Mouse (Mus musculus): ENCODE data around the gene Trdn. TPM values are rescaled to one million over a fixed set of nuclear protein-coding genes. Genes with fewer than 3 reads are reported as not detected.
A peak's percentile ranks its signal among the peaks of the same experiment; 100 is the strongest.

Gene Trdn
- polyA plus RNA-seq, 1 experiment from 2014 or later = 4.4 TPM

- TF ChIP-seq CTCF (IDR thresholded peaks at IDR 0.05) (no peak), EP300 (IDR thresholded peaks at IDR 0.05) (no peak)
- no peak for DNase-seq (ENCODE audit: low spot score)
- Histone ChIP-seq H3K4me2 (replicated peaks; ENCODE audit: low read depth, low read length) (no peak overlapping the region), H3K27ac (ENCODE audit: low read length) (no peak overlapping the region), H3K4me1 (ENCODE audit: insufficient read depth, low read depth, low read length) (no peaks in the 10 kb centered on the region), H3K36me3 (ENCODE audit: insufficient read depth, low read length) (no peaks in the 10 kb centered on the region), H3K9ac (replicated peaks; ENCODE audit: low read depth) (no peak overlapping the region), H3K4me3 (ENCODE audit: low read depth, low read length) (no peak overlapping the region), H3K9me3 (ENCODE audit: low read length) (no peaks in the 10 kb centered on the region), H3K27me3 (replicated peaks; ENCODE audit: insufficient read depth, low read length) (no peaks in the 10 kb centered on the region)
- no peak for ATAC-seq
- 32% methylated on average over 1 of the region's 1 CpGs for WGBS
Observed at GRCm38 (mm10) chr10:33256202-33256601, 175.8 kb downstream of the Trdn start.

- no peak overlapping the region for H3K27ac ChIP-seq (ENCODE audit: low read length)
- no peaks in the 10 kb centered on the region for H3K9me3 ChIP-seq (ENCODE audit: low read length)
- TF ChIP-seq EP300 (IDR thresholded peaks at IDR 0.05) (no peak), CTCF (IDR thresholded peaks at IDR 0.05) (peak; percentile 28)
- no peak overlapping the region for H3K4me2 ChIP-seq (replicated peaks; ENCODE audit: low read depth, low read length)
- no peaks in the 10 kb centered on the region for H3K27me3 ChIP-seq (replicated peaks; ENCODE audit: insufficient read depth, low read length)
- DNase-seq (ENCODE audit: low spot score) = peak; percentile 39
- H3K9ac ChIP-seq (replicated peaks; ENCODE audit: low read depth) = no peak overlapping the region
- H3K4me1 ChIP-seq (ENCODE audit: insufficient read depth, low read depth, low read length) = no peaks in the 10 kb centered on the region
- ATAC-seq = no peak
- H3K4me3 ChIP-seq (ENCODE audit: low read depth, low read length) = no peak overlapping the region
- no peaks in the 10 kb centered on the region for H3K36me3 ChIP-seq (ENCODE audit: insufficient read depth, low read length)
- WGBS = 25% methylated on average over 2 of the region's 2 CpGs
Observed at GRCm38 (mm10) chr10:33304982-33305381, 224.6 kb downstream of the Trdn start.

- H3K9ac ChIP-seq (replicated peaks; ENCODE audit: low read depth) = no peak overlapping the region
- 82% methylated on average over 1 of the region's 1 CpGs for WGBS
Observed at GRCm38 (mm10) chr10:33353026-33353425, 272.7 kb downstream of the Trdn start.

GRCm38 (mm10) chr10:33366521-33366920 lies 286.2 kb downstream of the Trdn start:
- DNase-seq (ENCODE audit: low spot score) = no peak
- no peak for ATAC-seq
- H3K4me3 ChIP-seq (ENCODE audit: low read depth, low read length) = no peak overlapping the region

More at GRCm38 (mm10) chr10:33353026-33353425, 272.7 kb downstream of the Trdn start:
- Histone ChIP-seq H3K9me3 (ENCODE audit: low read length) (no peaks in the 10 kb centered on the region), H3K36me3 (ENCODE audit: insufficient read depth, low read length) (no peaks in the 10 kb centered on the region), H3K27me3 (replicated peaks; ENCODE audit: insufficient read depth, low read length) (no peaks in the 10 kb centered on the region), H3K4me3 (ENCODE audit: low read depth, low read length) (no peak overlapping the region), H3K4me2 (replicated peaks; ENCODE audit: low read depth, low read length) (no peak overlapping the region), H3K27ac (ENCODE audit: low read length) (no peak overlapping the region), H3K4me1 (ENCODE audit: insufficient read depth, low read depth, low read length) (no peaks in the 10 kb centered on the region)
- ATAC-seq = no peak
- no peak for DNase-seq (ENCODE audit: low spot score)
- TF ChIP-seq CTCF (IDR thresholded peaks at IDR 0.05) = no peak
- TF ChIP-seq EP300 (IDR thresholded peaks at IDR 0.05) = no peak

GRCm38 (mm10) chr10:33370534-33370933 lies 290.2 kb downstream of the Trdn start:
- Histone ChIP-seq H3K4me1 (ENCODE audit: insufficient read depth, low read depth, low read length) (no peaks in the 10 kb centered on the region), H3K4me2 (replicated peaks; ENCODE audit: low read depth, low read length) (no peak overlapping the region), H3K36me3 (ENCODE audit: insufficient read depth, low read length) (no peaks in the 10 kb centered on the region), H3K4me3 (ENCODE audit: low read depth, low read length) (no peak overlapping the region), H3K9me3 (ENCODE audit: low read length) (no peaks in the 10 kb centered on the region), H3K27ac (ENCODE audit: low read length) (no peak overlapping the region), H3K9ac (replicated peaks; ENCODE audit: low read depth) (no peak overlapping the region), H3K27me3 (replicated peaks; ENCODE audit: insufficient read depth, low read length) (no peaks in the 10 kb centered on the region)
- no peak for TF ChIP-seq EP300 (IDR thresholded peaks at IDR 0.05)
- TF ChIP-seq CTCF (IDR thresholded peaks at IDR 0.05) = no peak
- WGBS = 63% methylated on average over 2 of the region's 2 CpGs
- no peak for DNase-seq (ENCODE audit: low spot score)
- ATAC-seq = no peak

More at GRCm38 (mm10) chr10:33366521-33366920, 286.2 kb downstream of the Trdn start:
- Histone ChIP-seq H3K4me1 (ENCODE audit: insufficient read depth, low read depth, low read length) (no peaks in the 10 kb centered on the region), H3K36me3 (ENCODE audit: insufficient read depth, low read length) (no peaks in the 10 kb centered on the region), H3K27ac (ENCODE audit: low read length) (no peak overlapping the region), H3K9ac (replicated peaks; ENCODE audit: low read depth) (no peak overlapping the region), H3K4me2 (replicated peaks; ENCODE audit: low read depth, low read length) (no peak overlapping the region), H3K9me3 (ENCODE audit: low read length) (no peaks in the 10 kb centered on the region), H3K27me3 (replicated peaks; ENCODE audit: insufficient read depth, low read length) (no peaks in the 10 kb centered on the region)
- no peak for TF ChIP-seq EP300 (IDR thresholded peaks at IDR 0.05)
- no peak for TF ChIP-seq CTCF (IDR thresholded peaks at IDR 0.05)

GRCm38 (mm10) chr10:33375474-33376029 lies 295.2 kb downstream of the Trdn start:
- Histone ChIP-seq H3K27me3 (replicated peaks; ENCODE audit: insufficient read depth, low read length) (no peaks in the 10 kb centered on the region), H3K4me2 (replicated peaks; ENCODE audit: low read depth, low read length) (no peak overlapping the region), H3K4me1 (ENCODE audit: insufficient read depth, low read depth, low read length) (no peaks in the 10 kb centered on the region), H3K27ac (ENCODE audit: low read length) (no peak overlapping the region), H3K36me3 (ENCODE audit: insufficient read depth, low read length) (no peaks in the 10 kb centered on the region), H3K4me3 (ENCODE audit: low read depth, low read length) (no peak overlapping the region), H3K9ac (replicated peaks; ENCODE audit: low read depth) (no peak overlapping the region), H3K9me3 (ENCODE audit: low read length) (no peaks in the 10 kb centered on the region)
- ATAC-seq (no peak), DNase-seq (ENCODE audit: low spot score) (no peak)
- 75% methylated on average over 2 of the region's 2 CpGs for WGBS
- TF ChIP-seq EP300 (IDR thresholded peaks at IDR 0.05) (no peak), CTCF (IDR thresholded peaks at IDR 0.05) (no peak)

Other genes starting within 250 kb of the Trdn start
- gene Nkain2, start 190.1 kb upstream of the Trdn start, polyA plus RNA-seq (2015; fragmentation: Nextera tagmentation; extraction: Ambion mirVana) = not detected in 2 replicates